Mouse (Mus musculus): ENCODE measurements around the gene Fkbp10. TPM values are rescaled to one million over a fixed set of nuclear protein-coding genes. Genes with fewer than 3 reads are reported as not detected.

Fkbp10 gene
- polyA plus RNA-seq, 1 experiment from 2014 or later, result 114 TPM

DNA sequence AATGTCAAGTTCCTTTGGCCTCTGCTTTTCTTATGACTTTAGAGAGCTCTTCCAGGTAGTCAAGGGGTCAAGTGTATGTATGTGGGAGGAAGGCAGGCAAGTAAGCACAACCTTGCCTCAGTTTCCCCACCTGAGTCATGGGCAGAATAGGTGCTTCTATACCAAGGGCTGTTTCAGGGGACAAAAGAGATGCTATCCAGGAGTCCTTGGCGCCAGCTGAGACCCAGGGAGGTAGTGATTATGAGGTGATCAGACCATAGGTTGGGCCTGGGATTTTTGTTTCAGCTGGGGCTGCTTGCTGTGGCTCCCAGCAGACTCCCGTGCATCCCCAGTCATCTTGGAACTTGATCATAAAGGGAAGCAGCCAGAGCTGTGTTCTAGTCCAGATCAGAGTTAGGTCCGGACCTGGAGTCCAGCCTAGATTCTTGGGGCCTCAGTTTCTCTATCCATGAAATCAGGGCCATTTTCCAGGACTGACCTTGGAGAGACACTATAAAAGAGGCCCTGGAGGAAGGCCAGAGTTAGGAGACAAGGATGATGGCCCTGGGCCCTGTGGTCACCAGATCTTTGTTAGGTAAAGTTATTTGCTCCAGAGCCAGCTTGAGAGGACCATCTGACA is 10.9 kb upstream of the Fkbp10 start:
- H3K4me3 ChIP-seq (replicated peaks; ENCODE audit: low read length), result no peak overlapping the region
- peaks cover 6% of the 10 kb centered on the region; the same call in 1 of the 2 replicates for H3K36me3 ChIP-seq (ENCODE audit: control insufficient read depth, insufficient read depth, low read length)
- 87% methylated on average over 3 of the region's 3 CpGs for WGBS
- no peak for ATAC-seq (ENCODE audit: insufficient read depth, low FRiP score)
- H3K4me1 ChIP-seq (ENCODE audit: control insufficient read depth, insufficient read depth, low read length), result peaks cover 24% of the 10 kb centered on the region; the same call in 1 of the 2 replicates
- no peak overlapping the region for H3K27ac ChIP-seq (ENCODE audit: low read length)
- H3K9me3 ChIP-seq (replicated peaks; ENCODE audit: control insufficient read depth, low read length), result no peaks in the 10 kb centered on the region
- no peak overlapping the region for H3K4me2 ChIP-seq (ENCODE audit: low read depth, low read length)
- H3K27me3 ChIP-seq (ENCODE audit: control insufficient read depth, insufficient read depth, low read length), result no peaks in the 10 kb centered on the region
- no peak overlapping the region for H3K9ac ChIP-seq (ENCODE audit: low read length)

DNA sequence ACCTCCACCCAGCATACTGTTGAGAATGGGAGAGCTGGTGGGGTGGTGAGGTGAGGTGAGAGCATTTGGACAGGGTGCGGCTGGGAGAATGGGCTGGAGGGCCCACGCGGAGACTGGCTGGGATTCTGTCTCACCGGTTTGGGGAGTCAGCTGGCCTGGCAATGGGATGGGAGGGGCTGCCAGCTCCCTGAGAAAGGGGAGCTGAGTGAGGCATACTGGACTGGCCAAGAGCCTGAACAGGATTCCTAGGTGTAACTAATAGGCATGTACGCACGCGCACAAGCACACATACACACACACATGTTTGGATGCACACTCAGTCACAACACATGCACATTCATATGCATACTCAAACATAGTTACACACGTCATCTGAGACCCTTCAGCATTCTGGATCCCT is 9.2 kb upstream of the Fkbp10 start:
- no peak overlapping the region for H3K4me2 ChIP-seq (ENCODE audit: low read depth, low read length)
- no peak overlapping the region for H3K9ac ChIP-seq (ENCODE audit: low read length)
- peak overlapping the region; percentile 73 for H3K27ac ChIP-seq (ENCODE audit: low read length)
- H3K27me3 ChIP-seq (ENCODE audit: control insufficient read depth, insufficient read depth, low read length), result no peaks in the 10 kb centered on the region
- WGBS, result 71% methylated on average over 8 of the region's 8 CpGs
- no peaks in the 10 kb centered on the region for H3K9me3 ChIP-seq (replicated peaks; ENCODE audit: control insufficient read depth, low read length)
- peaks cover 27% of the 10 kb centered on the region for H3K4me1 ChIP-seq (ENCODE audit: control insufficient read depth, insufficient read depth, low read length)
- peak; percentile 28; the same call in 1 of the 2 replicates for ATAC-seq (ENCODE audit: insufficient read depth, low FRiP score)
- peaks cover 12% of the 10 kb centered on the region; the same call in 1 of the 2 replicates for H3K36me3 ChIP-seq (ENCODE audit: control insufficient read depth, insufficient read depth, low read length)
- no peak overlapping the region for H3K4me3 ChIP-seq (replicated peaks; ENCODE audit: low read length)

DNA sequence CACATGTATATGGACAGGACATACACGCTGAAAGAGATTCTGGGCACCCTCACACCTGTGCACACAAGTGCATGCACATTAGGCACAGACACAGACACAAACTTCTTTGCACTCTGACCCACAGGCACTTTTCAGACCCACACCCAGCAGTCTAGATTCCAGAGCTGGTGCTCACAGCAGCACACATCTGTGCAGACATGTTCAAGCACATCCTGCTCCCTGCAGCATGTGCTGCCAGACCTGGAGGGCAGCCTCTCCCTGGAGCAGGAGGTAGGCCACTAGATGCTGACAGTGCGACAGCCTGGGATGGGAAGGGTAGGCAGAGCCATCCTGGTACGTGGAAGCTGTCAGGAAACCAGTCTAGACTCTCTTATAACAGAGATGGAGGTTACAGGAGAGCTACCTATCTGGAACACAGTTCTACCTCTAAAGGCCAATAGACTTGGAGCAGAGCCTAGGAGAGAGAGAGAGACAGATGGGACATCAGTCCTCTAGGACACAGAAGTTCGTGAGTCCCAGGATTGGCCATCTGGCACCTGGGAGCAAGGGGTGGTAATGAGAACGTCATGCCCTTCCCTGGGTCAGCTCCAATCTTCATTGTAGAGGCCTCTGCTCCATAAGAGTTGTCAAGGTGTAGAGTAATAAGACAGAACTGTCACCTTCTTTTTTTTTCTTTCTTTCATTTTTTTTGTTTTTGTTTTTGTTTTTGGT is 8.3 kb upstream of the Fkbp10 start:
- H3K4me1 ChIP-seq (ENCODE audit: control insufficient read depth, insufficient read depth, low read length), result peaks cover 32% of the 10 kb centered on the region
- ATAC-seq (ENCODE audit: insufficient read depth, low FRiP score), result no peak
- no peaks in the 10 kb centered on the region for H3K9me3 ChIP-seq (replicated peaks; ENCODE audit: control insufficient read depth, low read length)
- peaks cover 12% of the 10 kb centered on the region; the same call in 1 of the 2 replicates for H3K36me3 ChIP-seq (ENCODE audit: control insufficient read depth, insufficient read depth, low read length)
- WGBS, result 78% methylated on average over 5 of the region's 5 CpGs
- peak overlapping the region; percentile 68 for H3K27ac ChIP-seq (ENCODE audit: low read length)
- no peak overlapping the region for H3K4me2 ChIP-seq (ENCODE audit: low read depth, low read length)
- no peak overlapping the region for H3K4me3 ChIP-seq (replicated peaks; ENCODE audit: low read length)
- 0 out of 2 replicates have a peak overlapping the region, but pooled peaks have one; percentile 9 for H3K9ac ChIP-seq (ENCODE audit: low read length)
- no peaks in the 10 kb centered on the region for H3K27me3 ChIP-seq (ENCODE audit: control insufficient read depth, insufficient read depth, low read length)

- ATAC-seq (ENCODE audit: insufficient read depth, low FRiP score), result 0 out of 2 replicates have a peak, but pooled peaks have one; percentile 52
- Histone ChIP-seq H3K4me1 (ENCODE audit: control insufficient read depth, insufficient read depth, low read length) (peaks cover 35% of the 10 kb centered on the region), H3K27me3 (ENCODE audit: control insufficient read depth, insufficient read depth, low read length) (no peaks in the 10 kb centered on the region), H3K36me3 (ENCODE audit: control insufficient read depth, insufficient read depth, low read length) (peaks cover 12% of the 10 kb centered on the region; the same call in 1 of the 2 replicates), H3K9me3 (replicated peaks; ENCODE audit: control insufficient read depth, low read length) (no peaks in the 10 kb centered on the region), H3K4me3 (replicated peaks; ENCODE audit: low read length) (no peak overlapping the region), H3K4me2 (ENCODE audit: low read depth, low read length) (no peak overlapping the region), H3K9ac (ENCODE audit: low read length) (no peak overlapping the region), H3K27ac (ENCODE audit: low read length) (no peak overlapping the region)
- WGBS, result 34% methylated on average over 10 of the region's 10 CpGs
Measured at GRCm38 (mm10) chr11:100408076-100408834, 7.2 kb upstream of the Fkbp10 start.

DNA sequence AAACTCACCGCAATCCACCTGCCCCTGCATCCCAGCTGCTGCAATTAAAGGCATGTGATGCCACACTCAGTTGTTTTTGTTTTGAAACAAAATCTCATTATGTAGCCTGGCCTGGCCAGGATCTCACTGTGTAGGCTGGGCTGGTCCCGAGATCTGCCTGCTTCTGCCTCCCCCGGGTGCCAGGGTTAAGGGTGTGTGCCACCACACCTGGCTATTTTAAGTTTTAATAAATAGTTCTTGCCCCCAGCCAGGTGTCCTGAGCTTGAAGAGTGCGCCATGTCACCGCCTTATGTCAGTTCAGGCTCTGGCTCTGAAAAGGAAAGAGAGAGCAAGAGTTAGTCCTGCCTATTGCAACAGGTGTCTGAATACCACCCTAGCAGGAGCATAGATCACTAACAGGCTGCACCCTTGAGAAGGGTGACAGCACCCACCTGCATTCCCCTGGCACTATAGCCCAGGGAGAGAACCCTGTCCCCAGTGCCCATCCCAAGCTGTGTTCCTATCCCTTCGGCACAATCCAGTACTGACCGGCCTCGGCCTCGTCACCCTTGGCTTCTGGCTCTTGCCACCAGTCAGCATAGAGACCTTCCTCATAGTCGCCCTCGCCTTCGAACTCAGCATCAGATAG is 6.5 kb upstream of the Fkbp10 start:
- WGBS, result 90% methylated on average over 12 of the region's 12 CpGs
- no peaks in the 10 kb centered on the region for H3K27me3 ChIP-seq (ENCODE audit: control insufficient read depth, insufficient read depth, low read length)

GRCm38 (mm10) chr11:100409686-100410085 is 5.8 kb upstream of the Fkbp10 start:
- 77% methylated on average over 3 of the region's 3 CpGs for WGBS
- no peaks in the 10 kb centered on the region for H3K9me3 ChIP-seq (replicated peaks; ENCODE audit: control insufficient read depth, low read length)
- no peaks in the 10 kb centered on the region for H3K27me3 ChIP-seq (ENCODE audit: control insufficient read depth, insufficient read depth, low read length)
- H3K9ac ChIP-seq (ENCODE audit: low read length), result no peak overlapping the region
- H3K4me2 ChIP-seq (ENCODE audit: low read depth, low read length), result no peak overlapping the region
- peaks cover 12% of the 10 kb centered on the region; the same call in 1 of the 2 replicates for H3K36me3 ChIP-seq (ENCODE audit: control insufficient read depth, insufficient read depth, low read length)
- ATAC-seq (ENCODE audit: insufficient read depth, low FRiP score), result no peak
- H3K4me3 ChIP-seq (replicated peaks; ENCODE audit: low read length), result no peak overlapping the region
- H3K4me1 ChIP-seq (ENCODE audit: control insufficient read depth, insufficient read depth, low read length), result peaks cover 27% of the 10 kb centered on the region
- no peak overlapping the region for H3K27ac ChIP-seq (ENCODE audit: low read length)

More for the DNA sequence above, 6.5 kb upstream of the Fkbp10 start:
- H3K36me3 ChIP-seq (ENCODE audit: control insufficient read depth, insufficient read depth, low read length), result peaks cover 12% of the 10 kb centered on the region; the same call in 1 of the 2 replicates
- no peaks in the 10 kb centered on the region for H3K9me3 ChIP-seq (replicated peaks; ENCODE audit: control insufficient read depth, low read length)
- no peak overlapping the region for H3K4me2 ChIP-seq (ENCODE audit: low read depth, low read length)
- H3K4me1 ChIP-seq (ENCODE audit: control insufficient read depth, insufficient read depth, low read length), result peaks cover 30% of the 10 kb centered on the region
- no peak overlapping the region for H3K4me3 ChIP-seq (replicated peaks; ENCODE audit: low read length)
- H3K27ac ChIP-seq (ENCODE audit: low read length), result no peak overlapping the region
- no peak overlapping the region for H3K9ac ChIP-seq (ENCODE audit: low read length)
- no peak for ATAC-seq (ENCODE audit: insufficient read depth, low FRiP score)

- Histone ChIP-seq H3K9me3 (replicated peaks; ENCODE audit: control insufficient read depth, low read length) (no peaks in the 10 kb centered on the region), H3K4me2 (ENCODE audit: low read depth, low read length) (peak overlapping the region; percentile 68), H3K27ac (ENCODE audit: low read length) (peak overlapping the region; percentile 93), H3K4me3 (replicated peaks; ENCODE audit: low read length) (peak overlapping the region; percentile 82), H3K27me3 (ENCODE audit: control insufficient read depth, insufficient read depth, low read length) (no peaks in the 10 kb centered on the region), H3K4me1 (ENCODE audit: control insufficient read depth, insufficient read depth, low read length) (peaks cover 25% of the 10 kb centered on the region), H3K9ac (ENCODE audit: low read length) (peak overlapping the region; percentile 94), H3K36me3 (ENCODE audit: control insufficient read depth, insufficient read depth, low read length) (peaks cover 12% of the 10 kb centered on the region; the same call in 1 of the 2 replicates)
- no peak for ATAC-seq (ENCODE audit: insufficient read depth, low FRiP score)
- WGBS, result 39% methylated on average over 11 of the region's 11 CpGs
Measured at GRCm38 (mm10) chr11:100411736-100412135, 3.8 kb upstream of the Fkbp10 start.

- peak overlapping the region; percentile 94 for H3K9ac ChIP-seq (ENCODE audit: low read length)
- H3K9me3 ChIP-seq (replicated peaks; ENCODE audit: control insufficient read depth, low read length), result no peaks in the 10 kb centered on the region
- peak overlapping the region; percentile 68 for H3K4me2 ChIP-seq (ENCODE audit: low read depth, low read length)
- WGBS, result 59% methylated on average over 11 of the region's 11 CpGs
- H3K4me1 ChIP-seq (ENCODE audit: control insufficient read depth, insufficient read depth, low read length), result peaks cover 22% of the 10 kb centered on the region
- peak overlapping the region; percentile 82 for H3K4me3 ChIP-seq (replicated peaks; ENCODE audit: low read length)
- peaks cover 12% of the 10 kb centered on the region; the same call in 1 of the 2 replicates for H3K36me3 ChIP-seq (ENCODE audit: control insufficient read depth, insufficient read depth, low read length)
- ATAC-seq (ENCODE audit: insufficient read depth, low FRiP score), result no peak
- H3K27me3 ChIP-seq (ENCODE audit: control insufficient read depth, insufficient read depth, low read length), result no peaks in the 10 kb centered on the region
- peak overlapping the region; percentile 93 for H3K27ac ChIP-seq (ENCODE audit: low read length)
Measured at GRCm38 (mm10) chr11:100413541-100413940, 2.0 kb upstream of the Fkbp10 start.
